Mouse (Mus musculus): Measurements from ENCODE around the gene Dst. TPM values are rescaled to one million over a fixed set of nuclear protein-coding genes. Genes with fewer than 3 reads are reported as not detected.
"Not testable (repeated sequence)": the region's sequence is repeated elsewhere in the genome, so short reads cannot be mapped to it uniquely, and the experiment has no call there.

Gene Dst
- polyA plus RNA-seq, 1 experiment from 2014 or later, result 5.9 TPM

DNA sequence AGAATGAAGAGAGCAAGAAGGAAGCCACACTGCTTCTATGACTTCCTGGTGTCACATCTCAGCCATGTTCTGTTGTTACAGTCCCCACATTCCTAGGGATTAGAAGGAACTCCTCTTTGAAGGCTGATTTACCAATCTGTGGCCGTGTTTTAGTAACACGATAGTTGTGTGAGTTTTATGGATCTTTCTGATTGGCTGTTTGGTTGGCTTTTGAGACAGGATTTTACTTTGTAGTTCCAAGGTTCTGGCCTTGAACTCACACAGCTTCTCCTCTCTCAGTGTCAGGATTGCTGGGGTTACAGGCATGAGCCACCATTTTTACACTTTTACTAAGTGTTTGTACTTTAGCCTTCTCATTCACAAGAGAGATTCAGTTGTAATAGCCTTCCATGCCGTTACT, 155.9 kb downstream of the Dst start:
- H3K4me1 ChIP-seq (replicated peaks), result peaks cover 18% of the 10 kb centered on the region

DNA sequence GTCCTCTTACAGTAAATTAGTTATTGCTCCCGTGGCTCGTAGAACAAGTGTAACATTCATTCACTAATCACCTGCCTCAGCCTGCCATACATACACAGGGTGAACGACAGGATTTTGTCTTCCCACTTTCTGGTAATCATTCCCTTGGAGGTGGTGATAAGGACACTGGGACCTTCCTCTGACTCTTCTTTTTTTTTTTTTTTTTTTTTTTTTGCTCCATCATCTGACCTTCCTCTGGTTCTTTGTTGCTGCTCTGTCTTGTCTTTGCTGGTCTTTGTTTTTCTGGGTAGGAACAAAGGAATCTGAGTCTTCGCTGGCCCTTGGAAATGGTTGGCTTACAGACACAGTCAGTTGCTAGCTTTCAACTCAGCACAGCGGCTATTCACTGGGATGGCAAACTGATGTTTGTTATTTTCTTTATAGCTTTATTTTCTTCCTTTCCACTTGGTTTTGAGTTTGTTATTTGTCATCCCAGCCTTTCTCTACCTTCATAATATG, 157.6 kb downstream of the Dst start:
- no peaks in the 10 kb centered on the region for H3K36me3 ChIP-seq (replicated peaks)
- H3K27me3 ChIP-seq, result no peaks in the 10 kb centered on the region
- WGBS (ENCODE audit: insufficient replicate concordance), result 60% methylated on average over 5 of the region's 5 CpGs
- no peak overlapping the region for H3K4me3 ChIP-seq (replicated peaks)
- no peak overlapping the region for H3K27ac ChIP-seq (replicated peaks)
- no peak overlapping the region for H3K9ac ChIP-seq
- ATAC-seq (ENCODE audit: insufficient read depth), result no peak
- H3K4me2 ChIP-seq, result no peak overlapping the region
- H3K9me3 ChIP-seq (replicated peaks), result no peaks in the 10 kb centered on the region
- H3K4me1 ChIP-seq (replicated peaks), result peaks cover 12% of the 10 kb centered on the region

More for the DNA sequence above, 155.9 kb downstream of the Dst start:
- H3K36me3 ChIP-seq (replicated peaks), result no peaks in the 10 kb centered on the region
- H3K9me3 ChIP-seq (replicated peaks), result no peaks in the 10 kb centered on the region
- no peak overlapping the region for H3K9ac ChIP-seq
- no peak overlapping the region for H3K4me2 ChIP-seq
- ATAC-seq (ENCODE audit: insufficient read depth), result no peak
- 44% methylated on average over 3 of the region's 3 CpGs for WGBS (ENCODE audit: insufficient replicate concordance)
- H3K27me3 ChIP-seq, result no peaks in the 10 kb centered on the region
- no peak overlapping the region for H3K4me3 ChIP-seq (replicated peaks)
- H3K27ac ChIP-seq (replicated peaks), result no peak overlapping the region

DNA sequence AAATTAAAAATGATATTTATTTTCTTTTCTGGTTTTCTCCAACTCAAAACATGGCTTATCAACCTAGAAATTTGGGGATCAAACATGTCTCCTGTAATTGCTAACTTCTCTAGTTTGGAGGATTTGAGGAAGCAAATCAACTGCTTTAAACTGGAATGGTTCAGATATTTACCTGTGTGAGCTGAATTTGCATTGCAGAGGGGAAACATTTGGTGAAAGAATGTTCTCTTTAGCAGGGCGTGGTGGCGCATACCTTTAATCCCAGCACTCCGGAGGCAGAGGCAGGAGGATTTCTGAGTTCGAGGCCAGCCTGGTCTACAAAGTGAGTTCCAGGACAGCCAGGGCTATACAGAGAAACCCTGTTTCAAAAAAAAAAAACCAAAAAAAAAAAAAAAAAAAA, 158.4 kb downstream of the Dst start:
- not testable (repeated sequence) for H3K27me3 ChIP-seq; H3K27ac ChIP-seq (replicated peaks); H3K9me3 ChIP-seq (replicated peaks); H3K36me3 ChIP-seq (replicated peaks); ATAC-seq (ENCODE audit: insufficient read depth); H3K9ac ChIP-seq; H3K4me1 ChIP-seq (replicated peaks); H3K4me2 ChIP-seq; H3K4me3 ChIP-seq (replicated peaks)
- 79% methylated on average over 4 of the region's 4 CpGs for WGBS (ENCODE audit: insufficient replicate concordance)

DNA sequence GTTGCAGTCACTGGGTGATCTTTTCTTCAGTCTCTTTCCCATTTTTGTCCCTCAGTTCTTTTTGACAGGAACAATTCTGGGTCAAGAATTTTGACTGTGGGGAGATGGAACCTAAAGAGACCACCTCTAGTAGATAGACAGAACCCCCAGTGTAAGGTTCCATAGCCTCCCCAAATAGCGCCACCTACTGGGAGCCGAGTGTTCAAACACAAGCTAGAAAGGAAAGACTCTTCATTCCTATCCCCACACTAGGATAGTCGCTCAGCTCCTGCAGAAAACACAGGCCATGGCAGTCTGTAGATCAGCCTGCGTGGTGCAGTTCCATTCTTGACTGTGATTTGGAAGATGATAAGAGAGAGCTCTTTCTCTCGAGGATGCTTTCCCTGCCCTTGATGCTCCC, 160.3 kb downstream of the Dst start:
- ATAC-seq (ENCODE audit: insufficient read depth), result no peak
- WGBS (ENCODE audit: insufficient replicate concordance), result 38% methylated on average over 5 of the region's 5 CpGs
- Histone ChIP-seq H3K36me3 (replicated peaks) (no peaks in the 10 kb centered on the region), H3K4me2 (no peak overlapping the region), H3K27me3 (no peaks in the 10 kb centered on the region), H3K27ac (replicated peaks) (no peak overlapping the region), H3K9me3 (replicated peaks) (no peaks in the 10 kb centered on the region), H3K4me3 (replicated peaks) (no peak overlapping the region), H3K9ac (no peak overlapping the region), H3K4me1 (replicated peaks) (peaks cover 7% of the 10 kb centered on the region; the same call in 1 of the 2 replicates)

DNA sequence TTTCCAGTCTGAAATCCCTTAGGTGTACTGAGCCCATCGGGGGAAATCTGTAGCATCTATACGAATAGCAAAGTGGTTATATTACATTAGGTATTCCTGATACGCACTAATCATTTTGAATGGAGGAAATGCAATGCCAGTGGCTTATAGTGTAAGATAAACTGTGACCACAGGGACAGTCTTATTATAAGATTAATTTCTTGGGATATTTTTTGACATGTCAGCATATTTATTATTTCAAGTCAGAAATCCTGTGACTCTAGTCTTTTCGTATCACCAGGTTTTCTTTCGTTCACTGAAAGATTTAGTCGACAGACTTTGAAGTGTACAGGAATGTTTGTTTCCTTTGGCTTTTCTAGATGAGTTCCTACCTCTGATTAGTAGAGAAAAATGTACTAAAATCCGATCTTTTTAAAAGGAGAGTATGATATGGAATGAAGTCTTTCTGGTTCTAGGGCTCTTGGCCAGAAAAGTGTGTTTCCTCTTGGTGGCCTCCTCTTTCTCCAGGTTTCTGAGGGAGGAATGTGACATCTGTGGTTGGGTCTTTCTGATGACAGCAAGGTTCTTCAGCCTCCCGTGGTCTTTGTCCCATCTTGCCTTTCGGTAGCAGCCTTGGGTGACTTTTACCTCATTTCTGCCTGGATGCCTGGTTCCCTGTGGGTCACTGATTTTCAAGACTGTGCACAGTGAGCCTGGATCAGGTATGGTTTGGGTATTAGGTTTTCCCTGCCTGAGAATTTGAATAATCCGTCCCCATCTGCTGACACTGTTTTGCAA, 161.7 kb downstream of the Dst start:
- H3K4me1 ChIP-seq (replicated peaks), result peaks cover 7% of the 10 kb centered on the region; the same call in 1 of the 2 replicates
- no peak overlapping the region for H3K9ac ChIP-seq
- no peak overlapping the region for H3K27ac ChIP-seq (replicated peaks)
- no peaks in the 10 kb centered on the region for H3K9me3 ChIP-seq (replicated peaks)
- H3K4me3 ChIP-seq (replicated peaks), result no peak overlapping the region
- no peak overlapping the region for H3K4me2 ChIP-seq
- no peaks in the 10 kb centered on the region for H3K36me3 ChIP-seq (replicated peaks)
- H3K27me3 ChIP-seq, result no peaks in the 10 kb centered on the region
- no peak for ATAC-seq (ENCODE audit: insufficient read depth)
- 68% methylated on average over 10 of the region's 10 CpGs for WGBS (ENCODE audit: insufficient replicate concordance)

DNA sequence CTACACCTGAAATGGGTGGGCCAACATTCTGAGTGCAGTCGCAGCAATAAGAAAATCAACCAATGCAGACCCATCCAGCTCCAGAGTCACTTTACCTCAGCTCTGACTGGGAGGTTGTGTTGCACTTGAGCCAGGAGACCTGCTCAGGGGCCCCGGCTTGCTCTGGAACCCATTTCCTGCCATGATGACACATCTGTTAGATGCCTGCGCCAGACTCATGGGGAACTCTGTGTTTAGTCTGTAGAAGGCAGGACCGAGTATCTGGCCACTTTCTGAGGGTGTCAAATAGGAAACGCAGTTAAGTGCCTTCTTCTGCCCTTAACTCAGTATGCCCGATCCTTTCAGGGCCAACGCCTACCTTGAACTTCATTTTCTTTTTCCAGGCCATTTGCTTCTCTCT, 162.4 kb downstream of the Dst start:
- Histone ChIP-seq H3K27ac (replicated peaks) (no peak overlapping the region), H3K4me3 (replicated peaks) (no peak overlapping the region), H3K4me2 (no peak overlapping the region), H3K9me3 (replicated peaks) (no peaks in the 10 kb centered on the region), H3K36me3 (replicated peaks) (no peaks in the 10 kb centered on the region), H3K27me3 (no peaks in the 10 kb centered on the region), H3K4me1 (replicated peaks) (0 out of 2 replicates have a peak, but pooled peaks cover 3% of the 10 kb centered on the region), H3K9ac (no peak overlapping the region)
- 48% methylated on average over 7 of the region's 7 CpGs for WGBS (ENCODE audit: insufficient replicate concordance)
- no peak for ATAC-seq (ENCODE audit: insufficient read depth)

DNA sequence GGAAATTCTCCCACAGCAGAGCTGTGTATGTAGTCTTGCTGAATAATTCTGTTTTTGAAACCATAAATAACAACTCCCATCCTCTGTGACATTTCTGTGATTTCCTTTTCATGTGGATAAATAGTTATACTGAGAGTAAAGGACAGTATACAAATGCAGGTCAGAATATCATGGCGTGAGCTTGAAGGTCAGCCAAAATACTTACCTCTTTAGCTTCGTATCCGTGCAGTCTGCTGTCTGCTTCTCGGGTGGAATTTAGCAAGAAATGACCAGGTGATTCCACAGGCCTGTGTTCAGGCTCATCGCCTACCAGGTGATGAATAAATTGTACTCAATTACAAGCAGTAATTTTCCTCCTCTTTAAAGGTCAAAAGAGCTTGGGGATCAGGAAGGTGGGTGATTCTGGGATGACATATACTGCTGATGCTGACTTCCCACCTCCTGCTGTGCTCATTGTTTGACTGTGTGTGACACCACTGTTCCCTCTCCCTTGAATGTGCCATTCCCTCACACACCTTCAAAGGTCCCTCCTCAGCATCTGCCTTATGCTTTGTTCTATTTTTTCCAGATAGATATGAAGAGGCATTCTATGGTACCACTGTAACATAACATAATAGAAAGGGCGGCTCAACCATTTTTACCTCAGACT, 163.1 kb downstream of the Dst start:
- no peak for ATAC-seq (ENCODE audit: insufficient read depth)
- Histone ChIP-seq H3K27ac (replicated peaks) (no peak overlapping the region), H3K9me3 (replicated peaks) (no peaks in the 10 kb centered on the region), H3K27me3 (no peaks in the 10 kb centered on the region), H3K9ac (no peak overlapping the region), H3K4me2 (no peak overlapping the region), H3K36me3 (replicated peaks) (no peaks in the 10 kb centered on the region), H3K4me1 (replicated peaks) (0 out of 2 replicates have a peak, but pooled peaks cover 3% of the 10 kb centered on the region), H3K4me3 (replicated peaks) (no peak overlapping the region)
- 58% methylated on average over 6 of the region's 6 CpGs for WGBS (ENCODE audit: insufficient replicate concordance)

DNA sequence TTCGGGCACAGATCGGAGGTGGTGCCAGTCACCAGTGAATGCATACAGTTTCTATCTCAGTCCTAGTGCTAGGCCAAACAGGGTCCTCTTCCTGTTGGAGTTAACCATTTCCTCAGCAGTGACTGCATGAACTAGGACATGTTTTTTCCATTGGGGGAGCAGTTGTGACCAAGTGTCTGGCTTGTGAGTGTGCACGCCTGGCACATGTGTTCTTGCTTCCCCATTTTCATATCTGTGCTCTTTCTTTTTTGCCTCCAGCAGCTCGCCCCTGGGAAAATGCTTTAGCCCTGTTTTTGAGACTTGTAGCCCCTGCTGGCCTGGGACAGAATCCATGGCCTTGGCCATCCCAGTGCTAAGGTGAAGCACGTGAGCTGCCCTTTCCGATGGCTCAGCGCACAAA, 164.2 kb downstream of the Dst start:
- no peaks in the 10 kb centered on the region for H3K9me3 ChIP-seq (replicated peaks)
- 39% methylated on average over 7 of the region's 7 CpGs for WGBS (ENCODE audit: insufficient replicate concordance)
- H3K4me3 ChIP-seq (replicated peaks), result no peak overlapping the region
- no peak for ATAC-seq (ENCODE audit: insufficient read depth)
- H3K27ac ChIP-seq (replicated peaks), result no peak overlapping the region
- H3K4me2 ChIP-seq, result no peak overlapping the region
- no peak overlapping the region for H3K9ac ChIP-seq
- no peaks in the 10 kb centered on the region for H3K36me3 ChIP-seq (replicated peaks)
- H3K27me3 ChIP-seq, result no peaks in the 10 kb centered on the region
- 0 out of 2 replicates have a peak, but pooled peaks cover 3% of the 10 kb centered on the region for H3K4me1 ChIP-seq (replicated peaks)

DNA sequence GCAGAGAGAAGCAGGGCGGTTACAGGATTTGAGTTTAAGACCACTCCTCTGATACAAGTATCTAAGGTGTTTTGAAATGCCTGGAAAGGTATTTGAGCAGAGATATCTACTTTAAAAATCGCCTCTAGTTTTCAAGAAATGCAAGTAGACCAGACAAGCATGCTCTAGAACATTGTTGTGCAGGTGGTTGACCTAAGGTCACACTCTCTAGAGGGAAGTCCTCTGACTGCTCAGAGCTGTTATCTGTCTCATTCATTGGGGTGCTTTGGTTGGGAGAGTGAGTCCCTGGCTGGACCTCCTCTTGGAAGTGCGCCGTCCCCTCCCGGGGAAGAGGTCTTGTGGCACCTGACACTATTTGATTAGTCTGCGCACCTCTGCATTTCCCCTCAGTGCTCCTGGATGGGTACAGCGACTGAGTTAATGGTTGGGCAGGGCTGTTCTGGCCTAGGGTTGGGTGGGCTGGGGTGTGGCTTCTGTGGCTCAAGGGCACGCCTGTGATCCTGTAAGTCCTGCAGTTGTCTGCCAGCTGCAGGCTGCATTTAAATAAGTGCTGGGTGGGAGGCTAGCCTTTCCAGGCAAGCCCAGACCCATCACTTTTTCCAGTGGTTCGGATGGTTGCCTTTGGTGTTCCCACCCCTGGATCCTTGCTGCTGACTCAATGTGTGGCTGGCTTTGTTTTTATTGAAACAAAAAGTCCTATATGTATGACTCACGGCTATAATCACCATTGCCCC, 165.6 kb downstream of the Dst start:
- no peak overlapping the region for H3K4me2 ChIP-seq
- H3K4me3 ChIP-seq (replicated peaks), result no peak overlapping the region
- no peak for ATAC-seq (ENCODE audit: insufficient read depth)
- no peaks in the 10 kb centered on the region for H3K9me3 ChIP-seq (replicated peaks)
- no peaks in the 10 kb centered on the region for H3K27me3 ChIP-seq
- no peaks in the 10 kb centered on the region for H3K36me3 ChIP-seq (replicated peaks)
- no peak overlapping the region for H3K27ac ChIP-seq (replicated peaks)
- H3K4me1 ChIP-seq (replicated peaks), result 0 out of 2 replicates have a peak, but pooled peaks cover 3% of the 10 kb centered on the region
- 52% methylated on average over 10 of the region's 10 CpGs for WGBS (ENCODE audit: insufficient replicate concordance)
- no peak overlapping the region for H3K9ac ChIP-seq

DNA sequence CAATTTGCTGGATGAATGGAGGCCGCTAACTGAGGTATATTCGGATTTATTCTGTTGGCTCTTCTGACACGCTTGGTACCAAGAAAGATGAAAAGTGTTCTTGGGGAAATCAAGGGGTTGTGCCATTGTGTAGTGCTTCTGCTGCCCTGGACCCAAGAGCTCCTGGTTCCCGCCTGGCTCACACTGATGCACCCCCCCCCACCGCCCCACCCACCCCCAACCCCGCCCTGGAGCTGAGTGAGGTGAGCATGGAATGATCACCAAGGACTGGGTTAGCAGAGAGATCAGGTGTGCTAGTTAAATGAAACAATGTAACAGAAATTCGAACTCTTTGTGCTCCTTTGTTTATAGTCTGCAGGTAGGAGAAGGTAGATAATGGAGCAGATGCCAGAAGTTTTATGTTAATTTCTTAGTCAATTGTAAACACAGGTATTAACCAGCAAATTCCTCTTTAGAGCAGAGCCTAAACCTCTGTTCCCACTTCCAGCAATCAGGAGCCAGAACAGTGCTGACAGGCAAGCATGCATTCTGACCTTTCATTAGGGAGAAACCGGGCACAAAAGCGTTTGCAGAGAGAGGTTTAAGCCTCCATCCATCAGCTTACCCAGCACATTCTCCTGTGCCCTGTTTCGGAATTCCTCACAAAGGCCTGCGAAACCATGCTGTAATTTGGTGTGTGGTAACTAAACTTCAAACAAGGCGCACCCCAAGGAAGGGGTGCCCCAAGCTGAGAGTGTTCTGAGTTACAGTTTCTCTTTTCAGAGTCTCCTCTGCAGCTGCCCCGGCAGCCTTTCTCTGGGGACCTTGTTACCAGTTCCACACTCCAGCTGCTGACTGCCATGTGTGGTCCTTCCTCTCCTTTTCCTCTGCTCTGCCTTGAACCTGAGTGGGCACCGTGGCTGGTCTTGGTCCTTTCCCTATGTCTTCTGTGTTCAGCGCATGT, 166.5 kb downstream of the Dst start:
- Histone ChIP-seq H3K9me3 (replicated peaks) (no peaks in the 10 kb centered on the region), H3K9ac (no peak overlapping the region), H3K4me1 (replicated peaks) (0 out of 2 replicates have a peak, but pooled peaks cover 3% of the 10 kb centered on the region), H3K4me3 (replicated peaks) (no peak overlapping the region), H3K36me3 (replicated peaks) (no peaks in the 10 kb centered on the region), H3K27ac (replicated peaks) (no peak overlapping the region), H3K4me2 (no peak overlapping the region), H3K27me3 (no peaks in the 10 kb centered on the region)
- 46% methylated on average over 15 of the region's 15 CpGs for WGBS (ENCODE audit: insufficient replicate concordance)
- ATAC-seq (ENCODE audit: insufficient read depth), result no peak

Data from liver, embryonic 15.5 days (tissue).